Mouse (Mus musculus) bone marrow, adult 2 months (tissue): ENCODE data around the gene Cnnm2.

Experiments
- CTCF ChIP-seq: fragments of 200-500 bp; IDR thresholded peaks from 2 replicates; pipeline ENCODE4 v1.5.1; 2011; ENCODE audit warnings: low read length, control low read depth; ENCODE audit not compliant: control insufficient read depth, insufficient read depth
- POLR2A ChIP-seq: fragments of 200-500 bp; IDR thresholded peaks from 2 replicates; pipeline ENCODE4 v1.6.1; 2011; ENCODE audit warnings: low read depth, mild to moderate bottlenecking, control low read depth, low read length, borderline replicate concordance; ENCODE audit not compliant: control insufficient read depth

- no peak for TF ChIP-seq CTCF
- TF ChIP-seq POLR2A = no peak
These were observed 30.5 kb downstream of the Cnnm2 start for GRCm38 (mm10) chr19:46791921-46792320.
